Mouse (Mus musculus) kidney, embryonic 15.5 days (tissue): ENCODE results near the gene Olfr878. TPM values are rescaled to one million over a fixed set of nuclear protein-coding genes. Genes with fewer than 3 reads are reported as not detected.
A peak's percentile ranks its signal among the peaks of the same experiment; 100 is the strongest.

Source experiments
- ATAC-seq: fragments of 200-750 bp; cut with Nextera tagmentation; replicated peaks from 2 replicates; pipeline ENCODE4 v1.8.0; 2017; ENCODE audit warnings: moderate TSS enrichment; ENCODE audit not compliant: low FRiP score
- H3K27ac ChIP-seq: fragments of 300-500 bp; sonication (generic); 2 replicates; pipeline ENCODE4 v1.5.1; 2015; ENCODE audit warnings: mild to moderate bottlenecking, inconsistent platforms
- H3K27me3 ChIP-seq: fragments of 300-500 bp; sonication (generic); 2 replicates; pipeline ENCODE4 v1.6.1; 2015; ENCODE audit warnings: inconsistent platforms
- H3K36me3 ChIP-seq: fragments of 300-500 bp; sonication (generic); 2 replicates; pipeline ENCODE4 v1.6.1; 2015; ENCODE audit warnings: inconsistent platforms
- H3K4me1 ChIP-seq: fragments of 300-500 bp; sonication (generic); 2 replicates; pipeline ENCODE4 v1.6.1; 2015; ENCODE audit warnings: inconsistent platforms
- H3K4me2 ChIP-seq: fragments of 300-500 bp; sonication (generic); 2 replicates; pipeline ENCODE4 v1.6.1; 2015; ENCODE audit warnings: moderate library complexity, mild to moderate bottlenecking, inconsistent platforms
- H3K4me3 ChIP-seq: fragments of 300-500 bp; sonication (generic); replicated peaks from 2 replicates; pipeline ENCODE4 v1.5.1; 2015; ENCODE audit warnings: mild to moderate bottlenecking, inconsistent platforms
- H3K9ac ChIP-seq: fragments of 300-500 bp; sonication (generic); 2 replicates; pipeline ENCODE4 v1.6.1; 2015; ENCODE audit warnings: mild to moderate bottlenecking, inconsistent platforms
- H3K9me3 ChIP-seq: fragments of 300-500 bp; sonication (generic); replicated peaks from 2 replicates; pipeline ENCODE4 v1.6.1; 2016; ENCODE audit warnings: inconsistent platforms
- WGBS: fragments of 180-500 bp; shearing (Covaris S2); methylation state at CpG from one replicate; pipeline ENCODE4 v1.1.7; 2015; ENCODE audit warnings: mixed read lengths; 5-methylcytosine and 5-hydroxymethylcytosine counted together
- polyA plus RNA-seq: library from polyadenylated mRNA; unstranded; fragments of >200 nt; fragmentation: Nextera tagmentation; extraction: Ambion mirVana; gene quantifications from 2 replicates; pipeline ENCODE4 v1.2.1, GENCODE M21; 2015

The Olfr878 gene
- not detected in 2 replicates for polyA plus RNA-seq

DNA sequence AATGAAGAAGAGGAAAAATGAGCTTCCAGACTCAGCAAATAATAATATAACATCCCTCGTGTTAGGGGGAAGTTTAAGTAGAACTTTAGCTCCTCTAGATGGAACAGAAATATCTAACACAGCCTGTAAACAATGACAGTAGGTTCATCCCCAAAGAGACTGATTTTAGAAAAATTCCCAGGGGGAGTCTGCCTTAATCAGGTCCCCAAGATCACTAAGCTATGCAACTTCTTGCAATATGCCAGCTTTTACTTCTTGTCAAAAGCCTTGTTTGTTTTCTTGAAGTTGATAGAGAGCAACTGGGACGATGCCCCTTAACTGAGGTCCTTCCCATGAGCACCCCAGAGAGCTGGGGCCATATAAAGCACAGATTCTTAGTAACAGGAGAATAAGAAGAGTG, at the start of gene Olfr878:
Olfr878 (plus strand) TSS at position 301 of the 400 bp plus-strand sequence.
- 72% methylated on average over 2 of the region's 2 CpGs for WGBS

DNA sequence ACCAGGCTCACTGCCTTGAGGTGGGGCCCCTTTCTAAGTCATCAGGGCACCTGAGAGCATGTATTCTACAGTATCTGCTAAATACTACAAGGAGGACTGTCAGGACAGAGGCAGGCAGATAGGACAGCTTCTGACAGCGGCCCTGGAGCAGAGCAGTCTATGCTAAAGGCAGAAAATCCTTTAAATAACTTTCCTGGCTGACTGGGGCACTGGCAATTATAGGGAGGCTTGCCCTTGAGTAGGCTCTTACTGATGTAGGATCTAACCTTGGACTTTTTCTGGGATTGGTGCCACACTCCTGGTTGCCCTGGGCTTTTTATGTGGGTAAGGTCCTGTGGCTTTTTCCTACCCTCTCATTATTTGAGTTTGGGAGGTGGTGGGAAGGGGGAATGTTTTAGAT, 47.4 kb upstream of the Olfr878 start:
- no peak overlapping the region for H3K4me3 ChIP-seq
- no peaks in the 10 kb centered on the region for H3K27me3 ChIP-seq
- no peaks in the 10 kb centered on the region for H3K4me1 ChIP-seq
- H3K27ac ChIP-seq, result no peak overlapping the region
- H3K9ac ChIP-seq, result no peak overlapping the region
- 72% methylated on average over 1 of the region's 1 CpGs for WGBS
- H3K4me2 ChIP-seq, result no peak overlapping the region
- no peaks in the 10 kb centered on the region for H3K9me3 ChIP-seq
- no peaks in the 10 kb centered on the region for H3K36me3 ChIP-seq
- no peak for ATAC-seq

More for the DNA sequence above, at the start of gene Olfr878:
- H3K4me3 ChIP-seq, result no peak within 1 kb of the TSS
- no peak within 1 kb of the TSS for H3K27ac ChIP-seq
- H3K9ac ChIP-seq, result no peak within 1 kb of the TSS
- no peak for ATAC-seq
- H3K4me2 ChIP-seq, result no peak within 1 kb of the TSS
- no peaks in the 10 kb centered on the region for H3K27me3 ChIP-seq
- no peaks in the 10 kb centered on the region for H3K36me3 ChIP-seq
- no peaks in the 10 kb centered on the region for H3K9me3 ChIP-seq
- no peaks in the 10 kb centered on the region for H3K4me1 ChIP-seq

DNA sequence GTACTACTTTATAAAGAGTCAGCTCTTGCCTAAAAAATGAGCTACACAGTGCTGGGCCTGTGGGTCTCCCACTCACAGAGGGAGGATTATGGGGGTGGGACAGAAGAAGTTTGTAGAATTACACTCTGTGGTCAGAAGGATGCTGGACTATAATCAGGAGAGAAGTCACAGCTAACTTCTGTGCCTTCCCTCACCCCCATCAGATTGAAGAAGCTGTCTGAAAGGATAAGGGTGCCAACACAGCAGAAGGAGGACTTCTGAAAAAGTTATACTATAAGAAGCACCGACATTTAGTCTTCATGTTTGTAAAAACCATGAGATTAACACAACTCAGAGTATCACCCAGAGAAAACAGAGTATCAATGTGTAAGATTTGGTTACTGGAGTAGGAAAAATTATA, 46.5 kb upstream of the Olfr878 start:
- H3K27ac ChIP-seq, result no peak overlapping the region
- H3K9me3 ChIP-seq, result no peaks in the 10 kb centered on the region
- H3K4me2 ChIP-seq, result no peak overlapping the region
- H3K9ac ChIP-seq, result no peak overlapping the region
- WGBS, result 83% methylated on average over 1 of the region's 1 CpGs
- no peak for ATAC-seq
- no peaks in the 10 kb centered on the region for H3K36me3 ChIP-seq
- no peaks in the 10 kb centered on the region for H3K4me1 ChIP-seq
- no peak overlapping the region for H3K4me3 ChIP-seq
- no peaks in the 10 kb centered on the region for H3K27me3 ChIP-seq

DNA sequence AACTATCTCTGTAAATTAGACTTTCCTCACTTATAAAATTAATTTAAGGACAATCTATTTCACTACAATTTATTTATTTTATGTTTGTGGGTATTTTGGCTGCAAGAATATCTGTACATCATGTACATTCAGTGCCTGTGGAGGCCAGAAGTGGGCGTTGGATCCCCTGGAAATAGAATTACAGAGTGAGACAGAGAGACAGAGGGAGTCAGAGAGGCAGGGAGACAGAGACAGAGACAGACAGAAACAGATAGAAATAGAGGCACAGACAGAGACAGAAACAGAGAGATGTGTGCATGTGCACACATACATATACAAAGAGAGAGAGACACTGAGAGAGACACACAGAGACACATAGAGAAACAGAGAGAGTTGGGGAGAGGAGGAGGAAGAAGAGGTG, 46.1 kb upstream of the Olfr878 start:
- 69% methylated on average over 1 of the region's 1 CpGs for WGBS
- Histone ChIP-seq H3K9ac (no peak overlapping the region), H3K27me3 (no peaks in the 10 kb centered on the region), H3K9me3 (no peaks in the 10 kb centered on the region), H3K4me1 (no peaks in the 10 kb centered on the region), H3K27ac (no peak overlapping the region), H3K36me3 (no peaks in the 10 kb centered on the region), H3K4me2 (no peak overlapping the region), H3K4me3 (no peak overlapping the region)
- ATAC-seq, result no peak

DNA sequence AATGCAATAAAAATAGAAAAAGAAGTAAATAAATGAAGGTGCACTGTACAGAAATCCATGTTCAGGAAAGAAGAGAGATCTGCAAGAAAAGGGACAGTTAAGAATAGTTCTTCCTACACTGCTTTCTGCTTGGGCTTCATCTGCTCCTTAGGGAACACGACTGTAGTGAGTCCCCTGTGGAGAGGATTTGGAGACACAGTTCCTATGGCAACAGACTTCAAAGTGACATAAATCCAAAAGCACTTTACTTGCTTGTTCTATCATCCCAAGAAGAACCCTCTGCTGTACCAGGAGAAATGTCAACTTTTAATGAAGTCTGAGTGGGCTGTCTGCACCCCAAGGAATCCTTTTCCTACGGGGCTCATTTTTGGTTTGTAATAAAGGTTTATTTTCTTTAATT, 26.7 kb upstream of the Olfr878 start:
- Histone ChIP-seq H3K9me3 (no peaks in the 10 kb centered on the region; the same call in 1 of the 2 replicates), H3K4me1 (no peaks in the 10 kb centered on the region), H3K36me3 (no peaks in the 10 kb centered on the region), H3K4me3 (no peak overlapping the region), H3K4me2 (no peak overlapping the region), H3K9ac (no peak overlapping the region), H3K27me3 (no peaks in the 10 kb centered on the region), H3K27ac (no peak overlapping the region)
- WGBS, result 42% methylated on average over 2 of the region's 2 CpGs
- ATAC-seq, result no peak

DNA sequence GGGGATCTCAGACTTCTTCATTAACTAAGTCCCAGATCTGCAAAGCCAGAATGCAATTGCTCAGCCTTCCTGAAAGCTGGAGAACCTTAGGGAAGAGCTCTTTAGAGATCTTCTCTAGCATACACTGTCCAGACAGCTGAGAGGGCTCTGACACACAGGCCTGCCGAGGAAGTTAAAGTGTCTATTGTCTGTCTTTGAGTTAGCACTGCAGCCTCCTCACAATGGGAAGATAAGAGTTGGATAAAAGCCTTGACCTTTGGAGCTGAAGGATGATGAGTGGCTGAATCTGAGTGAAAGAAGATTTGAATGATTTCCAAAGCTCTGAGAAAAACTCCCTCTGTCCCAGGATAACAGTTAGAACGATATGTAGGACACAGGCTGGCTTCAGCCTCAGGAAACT, 21.0 kb upstream of the Olfr878 start, which contains the start of gene Olfr145:
Olfr145 (plus strand) TSS at position 64 of the 400 bp plus-strand sequence.
- no peak within 1 kb of the TSS for H3K9ac ChIP-seq
- H3K36me3 ChIP-seq, result no peaks in the 10 kb centered on the region
- no peak for ATAC-seq
- WGBS, result 58% methylated on average over 2 of the region's 2 CpGs
- H3K27me3 ChIP-seq, result no peaks in the 10 kb centered on the region
- H3K4me3 ChIP-seq, result no peak within 1 kb of the TSS
- no peak within 1 kb of the TSS for H3K27ac ChIP-seq
- no peaks in the 10 kb centered on the region for H3K4me1 ChIP-seq
- H3K9me3 ChIP-seq, result no peaks in the 10 kb centered on the region; the same call in 1 of the 2 replicates
- no peak within 1 kb of the TSS for H3K4me2 ChIP-seq

DNA sequence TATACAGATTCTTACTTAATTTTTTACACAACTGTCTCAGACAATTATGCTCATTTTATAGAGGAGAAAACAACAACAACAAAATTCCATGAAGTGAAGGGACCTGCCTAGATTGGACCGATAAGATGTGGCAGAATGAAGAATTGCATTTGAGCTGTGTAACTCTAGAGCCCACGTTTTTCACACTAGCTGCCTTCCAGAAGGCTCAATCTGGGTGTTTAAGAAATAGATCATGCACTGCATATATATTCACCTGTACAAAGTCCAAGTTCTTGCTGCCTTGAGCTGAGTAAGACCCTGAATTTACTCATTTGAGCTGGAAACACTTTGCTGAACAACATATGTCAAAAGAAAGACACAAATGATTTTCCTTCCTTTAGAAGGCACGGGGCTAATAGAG, 12.1 kb upstream of the Olfr878 start:
- 60% methylated on average over 3 of the region's 3 CpGs for WGBS
- Histone ChIP-seq H3K4me2 (no peak overlapping the region), H3K27ac (no peak overlapping the region), H3K27me3 (no peaks in the 10 kb centered on the region), H3K9me3 (no peaks in the 10 kb centered on the region), H3K4me1 (no peaks in the 10 kb centered on the region), H3K4me3 (no peak overlapping the region), H3K9ac (no peak overlapping the region), H3K36me3 (no peaks in the 10 kb centered on the region)
- ATAC-seq, result no peak

DNA sequence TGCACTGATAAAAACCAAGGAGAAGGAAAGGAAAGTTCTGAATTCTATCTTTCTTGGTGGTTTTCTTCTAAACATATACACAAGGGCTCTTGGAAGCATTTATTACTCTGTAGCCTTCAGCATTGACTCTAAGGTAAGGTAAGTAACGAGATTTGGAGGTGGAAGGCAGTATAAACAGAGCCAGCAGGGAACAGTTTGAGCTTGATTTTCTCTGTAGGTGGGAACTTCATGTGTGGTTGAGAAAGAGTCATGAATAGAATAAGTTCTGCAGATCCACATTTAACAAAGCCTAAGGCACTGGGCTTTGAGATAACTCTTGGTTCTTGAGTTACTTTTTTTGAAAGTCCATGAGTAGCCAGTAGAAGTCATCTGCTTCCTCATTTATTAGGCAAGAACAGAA, 378 bp downstream of the Olfr878 start:
- 68% methylated on average over 1 of the region's 1 CpGs for WGBS

DNA sequence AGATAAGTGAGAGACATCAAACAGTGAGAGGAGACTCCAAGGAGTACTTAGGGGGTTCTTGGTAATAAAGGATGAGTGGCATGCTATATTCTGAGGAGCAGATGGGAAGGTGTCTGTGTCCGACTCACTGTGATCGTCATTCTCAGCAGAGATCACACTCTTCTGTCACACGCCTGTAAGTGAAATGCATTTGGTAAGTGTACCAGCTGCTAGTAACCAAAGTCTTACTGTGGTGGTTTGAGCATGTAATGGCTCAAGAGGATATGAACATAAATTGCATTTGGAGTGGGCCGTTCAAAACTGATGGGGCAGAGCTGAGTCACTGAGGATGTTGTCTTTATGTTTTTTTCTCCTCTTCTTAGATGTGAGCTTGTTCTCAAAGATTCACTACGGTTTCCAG, 6.6 kb downstream of the Olfr878 start:
- Histone ChIP-seq H3K36me3 (no peaks in the 10 kb centered on the region), H3K4me2 (no peak overlapping the region), H3K27ac (no peak overlapping the region), H3K27me3 (no peaks in the 10 kb centered on the region), H3K4me1 (no peaks in the 10 kb centered on the region), H3K9me3 (no peaks in the 10 kb centered on the region), H3K4me3 (no peak overlapping the region), H3K9ac (no peak overlapping the region)
- ATAC-seq, result no peak
- 53% methylated on average over 5 of the region's 5 CpGs for WGBS

More for the DNA sequence above, 378 bp downstream of the Olfr878 start:
- no peaks in the 10 kb centered on the region for H3K27me3 ChIP-seq
- H3K9ac ChIP-seq, result no peak overlapping the region
- no peak overlapping the region for H3K4me3 ChIP-seq
- no peaks in the 10 kb centered on the region for H3K4me1 ChIP-seq
- H3K9me3 ChIP-seq, result no peaks in the 10 kb centered on the region
- no peak overlapping the region for H3K4me2 ChIP-seq
- ATAC-seq, result no peak
- no peak overlapping the region for H3K27ac ChIP-seq
- H3K36me3 ChIP-seq, result no peaks in the 10 kb centered on the region

DNA sequence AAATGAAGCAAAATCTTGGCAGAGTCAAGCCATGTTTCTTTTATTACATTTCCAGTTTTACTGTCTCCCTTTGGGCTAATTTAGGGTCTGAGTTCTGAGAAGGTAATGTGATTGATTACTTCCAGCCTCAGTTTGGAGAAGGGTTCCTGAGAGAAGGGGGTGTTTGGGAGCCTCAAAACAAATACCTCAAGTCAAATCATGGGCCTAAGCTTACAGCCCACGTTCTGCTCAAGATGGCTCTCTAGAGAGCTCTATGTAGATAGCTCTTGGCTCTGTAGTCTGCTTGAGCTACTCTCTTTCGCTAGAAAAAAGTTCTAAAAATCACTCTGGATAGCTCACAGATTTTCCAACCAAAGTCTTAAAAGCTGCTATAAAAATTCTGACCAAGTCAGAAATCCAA, 7.8 kb downstream of the Olfr878 start:
- H3K4me2 ChIP-seq, result no peak overlapping the region
- no peaks in the 10 kb centered on the region for H3K27me3 ChIP-seq
- no peak overlapping the region for H3K4me3 ChIP-seq
- H3K9me3 ChIP-seq, result no peaks in the 10 kb centered on the region
- no peaks in the 10 kb centered on the region for H3K4me1 ChIP-seq
- no peak for ATAC-seq
- 38% methylated on average over 2 of the region's 2 CpGs for WGBS
- no peaks in the 10 kb centered on the region for H3K36me3 ChIP-seq
- H3K27ac ChIP-seq, result no peak overlapping the region
- H3K9ac ChIP-seq, result no peak overlapping the region

DNA sequence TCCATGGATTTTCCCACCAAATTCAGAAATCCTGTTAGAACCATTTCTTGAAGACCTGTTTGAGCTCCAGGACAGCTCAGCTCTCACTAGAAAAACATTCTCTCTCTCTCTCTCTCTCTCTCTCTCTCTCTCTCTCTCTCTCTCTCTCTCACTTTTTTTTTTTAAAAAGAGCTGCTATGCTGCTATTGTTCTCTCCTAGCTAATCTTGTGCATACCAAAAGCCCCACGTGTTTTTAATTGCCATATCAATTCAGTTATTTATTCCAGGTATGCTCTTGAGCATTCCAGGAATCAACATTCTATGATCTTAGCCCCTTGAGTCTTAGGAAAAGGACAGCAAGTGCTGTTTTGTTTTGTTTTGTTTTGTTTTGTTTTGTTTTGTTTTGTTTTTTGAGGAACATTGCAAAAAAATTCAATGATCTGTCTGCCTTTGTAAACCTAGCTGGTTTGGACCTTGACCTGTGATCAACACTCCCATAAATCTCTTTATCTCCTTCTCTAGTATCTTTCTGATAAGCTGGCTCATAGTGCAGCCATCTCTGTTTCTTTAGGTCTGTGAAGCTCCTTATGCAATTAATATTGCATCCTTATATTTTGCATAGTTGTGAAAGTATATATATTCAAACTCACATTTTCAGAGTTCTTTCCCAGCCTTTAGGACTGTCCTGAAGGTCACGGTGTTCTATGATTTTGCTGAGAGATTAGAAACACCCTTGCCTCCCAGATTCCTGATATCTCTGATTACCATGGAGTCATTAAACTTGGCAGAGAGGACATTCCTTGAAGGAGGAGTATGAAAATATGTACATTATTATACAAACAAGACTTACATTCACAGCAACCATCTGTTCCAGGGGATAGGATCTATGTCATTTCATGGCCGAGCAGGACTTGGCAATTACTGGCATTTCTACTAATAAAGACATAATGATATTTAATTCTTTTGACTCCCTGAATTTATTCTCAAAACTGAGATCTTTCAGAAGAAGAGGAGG, 8.7 kb downstream of the Olfr878 start:
- Histone ChIP-seq H3K9me3 (no peaks in the 10 kb centered on the region), H3K4me1 (no peaks in the 10 kb centered on the region), H3K4me3 (no peak overlapping the region), H3K9ac (no peak overlapping the region), H3K27ac (no peak overlapping the region), H3K36me3 (no peaks in the 10 kb centered on the region), H3K27me3 (no peaks in the 10 kb centered on the region), H3K4me2 (no peak overlapping the region)
- no peak for ATAC-seq
- WGBS, result 60% methylated on average over 3 of the region's 3 CpGs

DNA sequence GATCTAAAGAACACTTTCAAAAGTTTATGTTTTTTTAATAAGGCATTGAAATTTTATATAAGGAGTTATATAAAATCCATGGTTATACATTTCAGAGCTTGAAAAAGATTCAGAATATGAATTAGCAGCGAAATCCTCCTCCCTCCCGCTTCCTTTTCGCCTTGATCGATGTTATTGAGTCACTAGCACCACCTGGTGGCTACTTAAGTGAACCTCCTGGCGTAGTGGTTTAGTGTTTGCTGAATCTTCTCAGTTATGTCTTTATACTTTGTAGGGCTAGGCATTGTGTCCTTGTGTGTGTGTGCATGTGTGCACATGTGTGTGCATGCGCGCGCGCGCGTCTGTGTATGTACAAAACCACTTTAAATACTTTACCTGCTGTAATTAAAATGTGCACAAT, 14.9 kb downstream of the Olfr878 start:
- Histone ChIP-seq H3K27me3 (0 out of 2 replicates have a peak, but pooled peaks cover 2% of the 10 kb centered on the region), H3K27ac (no peak overlapping the region), H3K36me3 (no peaks in the 10 kb centered on the region), H3K9me3 (no peaks in the 10 kb centered on the region), H3K4me2 (no peak overlapping the region), H3K9ac (no peak overlapping the region), H3K4me1 (no peaks in the 10 kb centered on the region), H3K4me3 (no peak overlapping the region)
- ATAC-seq, result 0 out of 2 replicates have a peak, but pooled peaks have one; percentile 52
- 6% methylated on average over 11 of the region's 11 CpGs for WGBS
